8 mouse cellular contexts compared by ENCODE assay signal in the genomic region with DNA sequence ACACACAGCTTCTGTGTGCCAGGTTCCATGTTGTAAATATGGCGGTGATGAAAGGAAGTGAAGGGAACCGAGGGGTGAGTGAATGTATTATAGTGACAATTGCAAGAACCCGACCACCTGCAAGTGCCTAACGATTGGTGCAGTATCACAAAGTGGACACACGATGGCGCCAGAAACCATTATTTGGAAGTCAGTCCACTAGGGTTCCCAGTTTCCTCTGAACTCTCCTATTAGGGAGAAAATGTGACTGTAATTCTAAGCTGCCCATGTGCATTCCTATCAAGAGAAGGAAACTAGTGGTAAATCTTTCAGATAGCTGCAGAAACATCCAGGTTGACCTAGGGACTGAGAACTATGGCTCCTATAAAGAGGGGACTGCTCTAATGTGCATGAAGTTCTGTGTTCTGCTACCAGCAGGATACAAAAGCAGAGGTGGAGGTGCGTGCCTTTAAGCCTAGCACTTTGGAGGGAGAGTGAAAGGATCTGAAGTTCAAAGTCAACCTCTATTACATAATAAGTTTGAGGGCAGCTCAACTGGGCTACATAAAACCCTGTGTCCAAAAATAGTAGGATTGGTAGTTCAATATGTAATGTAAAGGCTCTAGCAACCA. TPM values are rescaled to one million over a fixed set of nuclear protein-coding genes. Genes with fewer than 3 reads are reported as not detected.
DNase-seq lines count a peak whose midpoint lies in the region.

No protein-coding gene starts in this region.

- intact Hi-C loops in gastrocnemius, postnatal 14 days (cut with DNase I; ENCODE audit: low total_unique reads) = loop anchor here (10.0 kb wide), 1 partner anchor 828 kb away; no protein-coding TSS in a partner anchor

- DNase-seq in adrenal gland, adult (ENCODE audit: inconsistent age in 2 of 2, low spot score in 1 of 2) = peak; percentile 42 to 84
- DNase-seq in adrenal gland, postnatal 4 days (ENCODE audit: low spot score in 2 of 2) = no peak
- peak; percentile 87 for DNase-seq in ES-CJ7 (ENCODE audit: low read depth, low spot score)
- DNase-seq in cerebellum, postnatal 10 days = peak; percentile 87 to 89
- peak; percentile 49 for DNase-seq in gastrocnemius, postnatal 14 days
- peak; percentile 81 to 82 for DNase-seq in kidney, postnatal 4 days
- DNase-seq in lung, postnatal 36 days = peak; percentile 64
- peak; percentile 85 for DNase-seq in right cerebral cortex, postnatal 4 days

RNA-seq across cellular contexts. Expression of a gene that starts 15.6 kb away (rescaled TPM):
- under 1 TPM; 0.25 to 0.59 TPM for total RNA-seq in adrenal gland, postnatal 4 days (2021)
- total RNA-seq in gastrocnemius, postnatal 14 days (2021) = 1 to 10 TPM; 5.5 to 9.9 TPM

Comparison
In these comparisons a context has a peak if more than half of its experiments do, and no peak if none do; other contexts are left out.
1. DNase-seq: peak in adrenal gland, adult (2 of 2), ES-CJ7 (single experiment), cerebellum, postnatal 10 days (2 of 2), gastrocnemius, postnatal 14 days (single experiment), kidney, postnatal 4 days (2 of 2), lung, postnatal 36 days (single experiment) and right cerebral cortex, postnatal 4 days (single experiment); none in adrenal gland, postnatal 4 days (0 of 2).
2. RNA of a gene that starts 15.6 kb away (total RNA-seq): 5.5 to 9.9 TPM in gastrocnemius, postnatal 14 days; 0.25 to 0.59 TPM in adrenal gland, postnatal 4 days; every median in the first group is over 4 times any median in the second.